10 mouse cellular contexts compared by ENCODE assay signal in genomic region chr12:3955371-3955770, GRCm38 (mm10). TPM values are rescaled to one million over a fixed set of nuclear protein-coding genes. Genes with fewer than 3 reads are reported as not detected.
DNase-seq lines count a peak whose midpoint lies in the region; ATAC-seq lines count a peak whose summit lies in the region.
"Had no signal": no experiment of that assay in that cellular context is flagged by ENCODE, and none has a peak within 500 bp of the region (broad histone marks: within the 10 kb centered on the region; RNA-seq: fewer than 3 reads in every experiment).

No protein-coding gene starts in this region.

- H3K9me3 ChIP-seq in kidney, embryonic 14.5 days (ENCODE audit: control insufficient read depth, low read length), result no peaks in the 10 kb centered on the region
- H3K9me3 ChIP-seq: embryonic facial prominence, embryonic 13.5 days had no signal

- H3K36me3 ChIP-seq in kidney, embryonic 14.5 days (ENCODE audit: control insufficient read depth, insufficient read depth, low read length), result no peaks in the 10 kb centered on the region
- H3K36me3 ChIP-seq: embryonic facial prominence, embryonic 13.5 days had no signal

- no peak overlapping the region for H3K4me2 ChIP-seq in kidney, embryonic 14.5 days (replicated peaks; ENCODE audit: low read depth, low read length)
- H3K4me2 ChIP-seq: embryonic facial prominence, embryonic 13.5 days had no signal

- 27% methylated on average over 10 of the region's 10 CpGs for WGBS in kidney, embryonic 14.5 days

- no peaks in the 10 kb centered on the region for H3K4me1 ChIP-seq in kidney, embryonic 14.5 days (ENCODE audit: control insufficient read depth, insufficient read depth, low read length)

- peaks cover 6% of the 10 kb centered on the region; the same call in 1 of the 2 replicates for H3K27me3 ChIP-seq in kidney, embryonic 14.5 days (ENCODE audit: control insufficient read depth, insufficient read depth, low read length)

- no peak for ATAC-seq in kidney, embryonic 14.5 days (ENCODE audit: low FRiP score, low TSS enrichment)

- no peak overlapping the region for H3K27ac ChIP-seq in kidney, embryonic 14.5 days (ENCODE audit: low read depth, low read length)
- H3K27ac ChIP-seq: embryonic facial prominence, embryonic 13.5 days had no signal

- H3K4me3 ChIP-seq in kidney, embryonic 14.5 days (ENCODE audit: low read length), result no peak overlapping the region
- H3K4me3 ChIP-seq: embryonic facial prominence, embryonic 13.5 days; megakaryocyte, embryonic 14.5 days had no signal

- intact Hi-C loops in left cerebral cortex, postnatal 14 days (cut with DNase I), result no loop called here

- no peak overlapping the region for H3K9ac ChIP-seq in kidney, embryonic 14.5 days (ENCODE audit: low read depth, low read length)
- H3K9ac ChIP-seq: embryonic facial prominence, embryonic 13.5 days had no signal

- DNase-seq in kidney, adult 9 months, result peak; percentile 17
- peak; percentile 51 for DNase-seq in CD4-positive helper T cell, adult 2 months (ENCODE audit: low read depth, low spot score)
- DNase-seq in adipocyte (ENCODE audit: low spot score), result peak; percentile 49
- DNase-seq in kidney, postnatal 36 days, result peak; percentile 8 to 17
- DNase-seq in left cerebral cortex, postnatal 14 days (ENCODE audit: low spot score in 2 of 2), result no peak
- no peak for DNase-seq in heart, adult 11 months
- DNase-seq in adrenal gland, postnatal 4 days (ENCODE audit: low spot score in 2 of 2), result no peak

RNA-seq across cellular contexts. Expression of gene Pomc, which starts 0.6 kb away (rescaled TPM):
- 3.6 and 4.8 TPM in 2 replicates for polyA plus RNA-seq in kidney, embryonic 14.5 days (2014; fragmentation: Nextera tagmentation; extraction: Ambion mirVana)
- 1 to 10 TPM; 3.1 to 3.7 TPM for total RNA-seq in left cerebral cortex, postnatal 14 days (2021)
- total RNA-seq in adrenal gland, postnatal 4 days (2021), result 1 to 10 TPM; 1.3 to 1.8 TPM

Comparison
In these comparisons a context has a peak if more than half of its experiments do, and no peak if none do; other contexts are left out.
1. DNase-seq: peak in kidney, adult 9 months (single experiment), CD4-positive helper T cell, adult 2 months (single experiment), adipocyte (single experiment) and kidney, postnatal 36 days (2 of 2); none in left cerebral cortex, postnatal 14 days (0 of 2), heart, adult 11 months (single experiment) and adrenal gland, postnatal 4 days (0 of 2).